Mouse (Mus musculus): Measurements from ENCODE around the gene Thrap3.
"Not testable (repeated sequence)": the region's sequence is repeated elsewhere in the genome, so short reads cannot be mapped to it uniquely, and the experiment has no call there.

Gene Thrap3

DNA sequence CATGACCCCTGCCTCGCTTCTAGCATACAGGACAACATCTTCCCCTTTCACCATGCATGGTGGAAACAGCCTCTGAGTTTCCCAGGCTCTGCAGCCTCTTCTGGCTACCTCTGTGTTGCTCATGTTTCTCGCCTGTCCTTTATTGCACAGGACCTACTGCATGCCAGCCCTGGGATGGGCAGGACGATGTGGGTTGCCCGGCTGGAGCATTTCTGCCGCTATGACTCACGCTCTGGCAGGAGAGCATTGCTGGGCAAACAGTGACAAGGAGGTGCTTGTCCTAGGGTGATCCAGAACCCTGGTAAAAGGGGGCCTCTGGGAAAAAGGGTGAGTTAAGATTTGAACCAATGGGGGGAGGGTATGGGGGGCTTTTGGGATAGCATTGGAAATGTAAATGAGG lies 15.2 kb upstream of the Thrap3 start:
- DNase-seq: no peak

GRCm38 (mm10) chr4:126207081-126207480 lies 4.5 kb upstream of the Thrap3 start:
- DNase-seq: no peak

DNA sequence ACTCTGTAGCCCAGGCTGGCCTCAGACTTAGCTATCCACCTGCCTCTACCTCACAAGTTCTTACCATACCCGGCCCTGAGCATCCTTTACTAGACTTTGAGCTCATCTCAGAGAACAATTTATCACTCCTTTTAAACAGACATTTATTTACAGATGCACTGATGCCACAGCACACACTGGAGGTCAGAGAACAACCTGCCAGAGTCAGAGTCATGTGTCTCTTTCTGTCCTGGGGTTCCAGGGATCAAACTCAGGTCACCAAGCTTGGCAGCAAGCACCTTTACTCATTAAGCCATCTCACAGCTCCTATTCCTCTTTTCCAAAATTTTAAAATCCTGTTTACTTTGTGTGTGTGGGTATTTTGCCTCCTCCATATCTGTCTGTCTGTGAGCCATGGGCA lies 2.8 kb upstream of the Thrap3 start:
- DNase-seq: peak in 1 of 2 experiments; percentile 48

DNA sequence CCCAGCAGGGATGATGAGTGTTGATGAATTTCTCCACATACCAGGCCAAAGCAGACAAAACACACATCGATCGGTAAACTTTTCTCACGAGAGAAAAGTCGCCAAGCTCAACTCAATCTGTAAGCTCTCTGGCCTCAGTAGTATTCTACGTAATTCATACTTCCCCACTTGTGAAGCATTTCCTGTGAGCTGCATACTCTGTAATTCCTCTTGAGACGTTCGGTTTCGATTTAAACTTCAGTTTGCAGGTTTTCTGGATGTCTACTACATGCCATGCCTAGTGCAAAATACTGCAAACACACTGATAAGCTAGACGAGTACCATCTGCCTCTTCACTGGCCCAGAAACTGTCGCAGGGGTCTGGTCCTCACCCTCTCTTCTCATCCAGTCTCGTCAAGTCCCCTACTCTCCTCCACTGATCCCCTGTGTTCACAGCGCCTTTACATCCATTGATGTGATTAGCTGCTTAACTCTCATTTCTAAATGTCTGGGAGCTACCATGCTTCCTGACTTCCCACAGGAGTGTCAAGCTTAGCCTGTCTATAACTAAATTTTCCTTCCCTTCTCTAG lies 2.2 kb upstream of the Thrap3 start:
- DNase-seq: no peak

DNA sequence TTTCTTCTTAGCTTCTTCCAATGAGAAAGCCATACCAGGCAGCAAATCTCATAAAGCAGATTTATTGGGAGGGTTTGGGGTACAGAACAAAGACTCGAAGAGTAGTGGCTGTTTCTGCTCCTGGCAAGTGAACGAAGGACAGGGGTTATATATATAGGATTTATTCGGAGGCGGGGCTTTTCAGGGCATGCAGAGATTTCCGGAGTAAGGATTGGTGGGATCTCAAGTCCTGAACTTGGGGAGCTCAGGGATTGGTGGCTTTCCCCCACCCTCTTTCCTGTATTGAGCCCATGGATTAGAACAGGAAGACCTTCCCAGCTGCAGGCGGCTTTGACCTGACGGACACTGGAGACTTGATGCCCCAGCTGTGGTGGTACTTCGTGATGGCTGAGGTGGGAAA lies 1.5 kb upstream of the Thrap3 start:
- no peak for DNase-seq

- DNase-seq: no peak
Observed at GRCm38 (mm10) chr4:126203336-126203895, 856 bp upstream of the Thrap3 start.

DNA sequence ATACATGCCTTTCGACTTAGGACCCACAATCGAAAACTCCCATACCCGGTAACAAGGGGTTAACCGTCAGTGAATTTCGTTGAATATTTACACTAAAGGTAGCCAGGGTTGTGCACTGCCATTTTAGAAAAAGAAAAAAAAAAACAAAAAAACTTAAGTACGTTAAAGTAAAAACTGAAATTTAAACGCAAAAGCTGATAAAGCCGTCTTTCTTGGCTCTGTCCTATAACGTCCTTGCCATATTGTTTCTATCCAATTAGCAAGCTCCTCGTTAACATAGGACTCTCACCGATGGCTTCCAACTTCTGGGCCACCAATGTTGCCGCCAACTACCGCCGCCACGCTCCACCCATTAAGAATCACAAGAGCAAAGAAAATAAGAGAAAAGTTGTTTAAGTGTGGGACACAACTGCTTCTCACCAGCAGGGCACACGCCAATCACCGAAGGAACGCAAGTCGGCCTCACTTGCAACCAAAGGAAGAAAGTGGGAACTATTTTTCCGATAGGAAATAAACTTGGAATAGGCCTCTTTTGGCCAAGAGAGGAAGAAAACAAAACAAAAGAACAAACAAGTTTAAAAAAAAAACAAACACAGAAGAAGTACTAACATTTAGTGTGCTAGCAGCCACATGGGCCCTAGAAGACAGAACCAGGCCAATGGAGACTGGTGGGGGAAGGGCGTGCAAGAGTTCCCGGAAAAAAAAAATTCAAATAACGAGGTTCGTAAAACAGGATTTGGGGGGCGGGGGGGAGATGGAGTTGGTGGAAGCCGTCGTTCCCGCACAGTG lies 852 bp downstream of the Thrap3 start:
- DNase-seq: peak; percentile 25 to 50

DNA sequence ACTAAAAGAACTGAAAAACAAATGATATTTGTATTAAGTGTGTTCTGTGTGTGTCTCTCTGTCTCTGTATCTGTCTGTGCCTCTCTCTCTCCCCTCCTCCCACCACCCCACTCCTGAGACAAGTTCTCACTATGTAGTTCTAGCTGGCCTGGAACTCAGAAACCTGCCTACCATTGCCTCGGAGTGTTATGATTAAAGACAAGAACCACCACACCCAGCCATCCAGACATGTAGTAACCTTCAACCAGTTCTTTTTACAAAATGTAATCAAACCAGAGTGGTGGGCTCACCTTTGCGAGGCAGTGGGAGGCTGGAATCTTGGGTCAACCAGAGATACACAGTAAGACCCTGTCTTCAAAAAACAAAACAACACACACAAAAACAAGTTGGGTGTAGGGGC lies 1.9 kb downstream of the Thrap3 start:
- DNase-seq: no peak

DNA sequence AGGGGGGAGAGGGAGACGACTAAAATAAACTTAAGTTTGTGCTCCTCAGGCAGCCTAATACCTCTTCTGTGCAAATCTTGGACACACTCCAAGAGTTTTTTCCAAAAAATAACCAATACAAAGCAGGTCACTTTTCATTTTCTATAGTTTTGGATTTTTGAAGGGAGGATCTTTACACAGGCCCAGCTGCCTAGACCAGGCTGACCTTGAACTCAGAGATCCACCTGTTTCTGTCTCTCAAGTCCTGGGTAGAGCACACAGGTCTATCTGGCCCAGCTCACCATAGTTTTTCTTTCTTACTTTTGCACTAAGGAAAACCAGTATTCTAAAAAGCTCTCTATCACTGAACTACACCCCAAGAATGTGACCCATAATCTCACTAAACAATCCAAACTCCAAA lies 2.5 kb downstream of the Thrap3 start:
- no peak for DNase-seq

DNA sequence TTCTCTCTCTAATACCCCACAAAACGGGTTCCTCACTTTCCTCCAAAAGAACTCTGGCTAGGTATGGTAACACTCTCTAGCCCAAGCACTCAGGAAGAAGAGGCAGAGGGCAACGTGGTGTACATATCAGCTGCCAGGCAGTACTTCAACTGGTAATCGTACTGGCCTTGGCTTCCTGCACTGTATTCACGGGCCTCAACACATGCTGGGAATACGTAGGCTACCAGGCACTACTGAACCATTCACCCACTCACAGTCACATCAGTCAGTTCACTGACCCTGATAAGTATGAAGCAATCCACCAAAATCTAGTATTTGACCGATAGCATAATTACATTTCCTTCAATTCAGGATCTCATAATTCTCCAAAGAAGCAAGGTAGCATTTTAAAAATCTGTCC lies 3.0 kb downstream of the Thrap3 start:
- no peak for DNase-seq

- DNase-seq: peak in 1 of 2 experiments; percentile 36
Observed at GRCm38 (mm10) chr4:126197485-126197884, 5.1 kb downstream of the Thrap3 start.

- no peak for DNase-seq
Observed at GRCm38 (mm10) chr4:126194916-126195315, 7.6 kb downstream of the Thrap3 start.

GRCm38 (mm10) chr4:126194216-126194615 lies 8.3 kb downstream of the Thrap3 start:
- DNase-seq: no peak

- DNase-seq: no peak
Observed at GRCm38 (mm10) chr4:126190636-126191035, 11.9 kb downstream of the Thrap3 start.

DNA sequence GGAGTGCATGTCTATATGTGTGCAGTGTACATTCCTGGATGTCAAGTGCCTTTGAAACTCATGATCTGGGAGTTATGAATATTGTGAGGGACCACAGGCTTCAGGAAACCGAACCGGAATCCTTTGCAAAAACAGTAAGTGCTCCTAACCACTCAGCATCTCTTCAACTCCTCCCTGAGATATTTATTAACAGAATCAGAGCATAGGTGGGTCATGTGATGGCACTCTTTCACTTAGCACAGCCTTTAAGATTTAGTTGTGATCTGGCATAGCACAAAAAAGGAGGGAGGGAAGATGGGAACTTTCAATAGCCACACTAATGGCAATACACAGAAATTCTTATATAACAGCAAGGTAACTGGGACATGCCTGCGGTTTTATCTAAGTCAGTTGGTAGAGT lies 15.5 kb downstream of the Thrap3 start:
- no peak for DNase-seq

- no peak for DNase-seq
Observed at GRCm38 (mm10) chr4:126183034-126183433, 19.5 kb downstream of the Thrap3 start.

- peak; percentile 67 to 68 for DNase-seq
Observed at GRCm38 (mm10) chr4:126181170-126181957, 21.2 kb downstream of the Thrap3 start.

- not testable (repeated sequence) for DNase-seq
Observed at GRCm38 (mm10) chr4:126175980-126176379, 26.6 kb downstream of the Thrap3 start.

- DNase-seq: no peak
Observed at GRCm38 (mm10) chr4:126173800-126174199, 28.8 kb downstream of the Thrap3 start.

DNA sequence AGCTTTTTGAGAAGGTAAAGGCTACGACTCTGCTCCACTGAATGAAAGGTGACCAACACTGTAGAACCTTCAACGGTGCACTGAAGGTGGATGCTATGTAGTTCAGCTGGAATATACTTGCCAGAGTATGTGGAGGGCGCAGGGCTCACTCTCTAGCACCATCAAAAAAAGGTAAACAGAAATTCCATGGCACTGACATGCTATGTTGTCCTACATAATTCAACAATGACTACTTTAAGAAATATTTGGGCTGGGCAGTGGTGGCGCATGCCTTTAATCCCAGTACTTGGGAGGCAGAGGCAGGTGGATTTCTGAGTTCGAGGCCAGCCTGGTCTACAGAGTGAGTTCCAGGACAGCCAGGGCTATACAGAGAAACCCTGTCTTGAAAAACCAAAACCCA lies 31.8 kb downstream of the Thrap3 start:
- not testable (repeated sequence) for DNase-seq

- peak in 1 of 2 experiments; percentile 47 for DNase-seq
Observed at GRCm38 (mm10) chr4:126168851-126169250, 33.7 kb downstream of the Thrap3 start.

GRCm38 (mm10) chr4:126166084-126166483 lies 36.5 kb downstream of the Thrap3 start:
- peak; percentile 55 to 84 for DNase-seq

- DNase-seq: not testable (repeated sequence)
Observed at GRCm38 (mm10) chr4:126165092-126165491, 37.5 kb downstream of the Thrap3 start.

All from kidney, postnatal 25 days (tissue).